Mouse (Mus musculus) ovary, adult 2 months (tissue): ENCODE results near the gene Pepd. TPM values are rescaled to one million over a fixed set of nuclear protein-coding genes. Genes with fewer than 3 reads are reported as not detected.

ENCODE experiments used
- polyA plus RNA-seq: library from polyadenylated mRNA; depleted of rRNA; stranded (reverse); fragments of >200 nt; gene quantifications from 2 replicates; pipeline ENCODE4 v1.2.3, GENCODE M21; 2012; rRNA removed

Pepd gene
- polyA plus RNA-seq: 77.9 and 80.3 TPM in 2 replicates

GRCm38 (mm10) chr7:34911919-34912897 lies at the start of gene Pepd:
Pepd (plus strand) TSS chr7:34912379.

DNA sequence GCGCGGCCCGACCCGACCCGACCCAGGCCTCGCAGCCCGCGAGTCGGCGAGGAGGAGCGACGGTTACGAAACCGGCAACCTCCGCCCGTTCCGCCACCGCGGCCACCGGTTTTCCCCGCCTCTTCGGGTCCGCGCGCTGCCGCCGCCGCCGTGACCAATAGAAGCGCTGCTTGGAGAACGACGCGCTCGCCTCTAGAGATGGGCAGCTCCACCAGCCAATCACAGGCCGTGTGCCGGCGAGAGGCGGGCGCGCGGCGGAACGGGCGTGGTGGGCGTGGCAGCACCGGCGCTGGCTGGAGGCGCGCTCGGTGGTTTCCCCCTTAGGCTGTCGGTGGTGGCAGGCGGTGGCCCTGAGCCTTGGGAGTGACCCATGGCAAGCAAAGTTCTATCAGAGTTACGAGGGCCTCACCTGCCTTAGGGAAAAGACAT lies 144.3 kb downstream of the Pepd start, which contains the start of gene Cebpg:
Gene Cebpg, minus strand, starts transcription at position 138 of the 429 bp plus-strand sequence.

Other genes starting within 250 kb of the Pepd start
- 72.4 and 100 TPM in 2 replicates for gene Chst8, start 99.7 kb upstream of the Pepd start, polyA plus RNA-seq
- 4.3 and 4.4 TPM in 2 replicates for gene Cebpg, start 144.2 kb downstream of the Pepd start, polyA plus RNA-seq
- 224 and 328 TPM in 2 replicates for gene Cebpa, start 206.9 kb downstream of the Pepd start, polyA plus RNA-seq